Mouse (Mus musculus) 3T3-L1 (cell line): ENCODE measurements around the gene Strn.
A peak's percentile ranks its signal among the peaks of the same experiment; 100 is the strongest.

Experiments
- DNase-seq: peaks from one replicate; pipeline ENCODE4 v3.0.0-alpha.2; 2015; ENCODE audit warnings: low read depth, low spot score

The Strn gene

GRCm38 (mm10) chr17:78618164-78618693 lies 118.8 kb downstream of the Strn start:
- no peak for DNase-seq

DNA sequence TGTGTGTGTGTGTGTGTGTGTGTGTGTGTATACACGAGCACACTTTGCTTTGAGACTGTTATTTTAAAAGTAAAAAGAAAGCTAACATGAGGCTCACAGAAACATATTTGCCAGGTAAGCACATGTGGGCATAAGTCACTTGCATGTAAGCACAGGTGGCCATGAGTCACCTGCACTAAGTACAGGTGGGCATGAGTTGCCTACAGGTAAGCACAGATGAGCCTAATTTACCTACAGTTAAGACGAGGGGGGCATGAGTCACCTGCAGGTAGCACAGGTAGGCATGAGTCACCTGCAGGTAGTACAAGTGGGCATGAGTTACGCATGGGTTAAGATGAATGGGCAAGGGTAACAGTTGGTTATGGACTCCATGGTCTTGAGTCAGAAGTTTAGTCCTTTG lies 121.9 kb downstream of the Strn start:
- no peak for DNase-seq

- no peak for DNase-seq
These were observed 122.5 kb downstream of the Strn start for GRCm38 (mm10) chr17:78614481-78614880.

DNA sequence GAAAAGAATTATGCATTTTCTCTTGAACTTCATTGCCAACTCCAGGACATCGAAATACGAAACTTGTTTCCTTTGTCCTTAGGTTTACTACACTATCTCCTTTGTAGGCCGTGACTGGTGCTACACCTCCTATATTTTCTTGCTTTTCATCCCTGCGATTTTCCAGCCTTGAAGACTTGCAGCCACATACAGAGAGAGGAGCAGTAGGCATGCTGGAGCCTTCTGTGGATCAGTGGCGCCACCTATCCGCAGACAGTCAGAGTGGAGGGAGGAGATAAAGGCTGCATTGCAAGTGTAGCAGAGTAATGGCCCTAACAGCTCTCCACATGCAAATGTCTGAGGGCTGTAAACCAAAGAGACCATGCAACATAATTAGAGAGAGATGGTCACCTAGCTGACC lies 125.9 kb downstream of the Strn start:
- DNase-seq, result peak; percentile 37

DNA sequence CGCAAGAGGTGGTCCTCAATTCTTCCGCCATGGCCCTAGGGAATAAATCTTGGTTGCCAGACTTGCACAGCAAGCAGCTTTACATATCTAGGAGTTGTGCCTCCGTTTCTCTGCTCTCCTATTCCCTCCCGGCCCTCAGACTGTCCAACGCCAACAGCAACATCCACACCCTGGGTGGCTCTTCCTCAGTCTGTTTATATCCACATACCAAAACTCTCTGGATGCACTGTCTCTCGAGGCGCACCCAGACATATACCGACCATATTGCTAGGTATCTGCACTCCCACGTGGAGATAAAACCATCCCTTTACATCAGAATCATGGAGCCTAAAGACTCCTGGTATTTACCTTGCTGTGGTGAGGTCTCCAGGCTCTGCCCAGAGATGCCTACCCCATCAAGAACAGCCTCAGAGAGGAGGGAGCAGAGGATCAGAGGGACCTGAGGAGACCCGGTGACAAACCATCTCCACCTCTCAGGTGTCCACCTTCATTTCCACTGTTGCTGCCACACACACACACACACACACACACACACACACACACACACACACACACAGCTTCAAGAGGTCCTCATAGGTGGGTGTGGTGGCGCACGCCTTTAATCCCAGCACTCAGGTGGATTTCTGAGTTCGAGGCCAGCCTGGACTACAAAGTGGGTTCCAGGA lies 127.7 kb downstream of the Strn start:
- no peak for DNase-seq

DNA sequence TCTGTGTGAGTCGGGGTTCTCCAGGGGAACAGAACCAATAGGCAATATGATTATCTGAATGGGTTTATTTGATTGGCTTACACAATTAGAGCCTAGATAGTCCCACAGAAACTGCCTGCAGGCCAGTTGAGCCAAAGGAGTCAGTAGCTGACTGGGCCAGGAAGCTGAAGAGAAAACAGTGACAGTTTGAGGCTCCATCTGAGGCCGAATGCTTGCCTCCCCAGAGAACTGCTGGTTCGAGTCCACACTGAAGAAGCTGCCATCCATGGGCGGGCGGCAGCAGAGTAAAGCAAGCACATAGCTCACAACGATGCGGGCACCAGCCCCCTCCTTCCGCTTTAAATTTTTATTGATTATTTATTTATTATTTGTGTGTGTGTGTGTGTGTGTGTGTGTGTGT lies 128.3 kb downstream of the Strn start:
- DNase-seq, result no peak

DNA sequence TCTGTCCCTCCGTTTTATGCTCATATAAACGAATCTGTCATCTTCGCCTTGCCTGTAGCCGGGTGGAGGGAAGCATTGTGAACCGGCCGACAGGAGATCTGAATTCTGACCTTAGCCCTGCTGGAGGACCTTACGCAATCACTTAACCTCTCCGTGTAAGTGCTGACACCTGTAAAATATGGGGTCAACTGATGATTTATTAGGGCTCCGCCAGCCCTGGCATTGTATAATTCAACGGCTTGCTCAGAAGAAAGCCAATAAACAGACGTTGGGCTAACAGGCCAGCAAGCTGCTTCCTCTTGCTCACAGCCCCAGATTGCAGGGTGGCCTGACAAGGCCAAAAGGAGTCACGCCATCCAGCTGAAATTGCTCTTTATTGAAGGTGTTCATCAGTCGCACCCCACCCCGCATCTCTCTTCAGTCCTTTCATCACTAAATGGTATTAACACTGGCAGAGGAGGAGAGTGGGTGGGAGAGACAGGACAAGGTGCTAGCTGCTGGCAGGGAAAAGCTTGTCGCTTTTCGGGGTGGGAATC lies 128.8 kb downstream of the Strn start:
- DNase-seq, result no peak

DNA sequence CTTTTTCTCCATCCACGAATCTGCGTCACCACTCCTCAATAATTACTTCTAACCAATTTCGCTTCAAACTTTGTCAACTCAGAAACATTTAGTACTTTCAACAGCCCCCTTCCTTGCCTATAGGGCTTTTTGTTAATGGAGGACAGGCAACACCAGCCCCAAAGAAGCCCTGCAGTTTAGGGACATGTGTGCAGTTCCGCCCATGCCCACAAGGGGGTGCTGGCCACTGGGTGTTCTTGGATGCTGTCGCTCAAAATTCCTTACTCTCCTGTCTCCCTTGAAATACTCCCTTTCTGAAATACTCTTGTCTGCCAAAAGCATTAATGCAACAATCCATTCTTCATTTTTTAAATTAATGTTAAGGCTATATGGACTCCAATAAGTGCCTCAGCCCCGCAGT lies 132.6 kb downstream of the Strn start:
- peak; percentile 83 for DNase-seq

DNA sequence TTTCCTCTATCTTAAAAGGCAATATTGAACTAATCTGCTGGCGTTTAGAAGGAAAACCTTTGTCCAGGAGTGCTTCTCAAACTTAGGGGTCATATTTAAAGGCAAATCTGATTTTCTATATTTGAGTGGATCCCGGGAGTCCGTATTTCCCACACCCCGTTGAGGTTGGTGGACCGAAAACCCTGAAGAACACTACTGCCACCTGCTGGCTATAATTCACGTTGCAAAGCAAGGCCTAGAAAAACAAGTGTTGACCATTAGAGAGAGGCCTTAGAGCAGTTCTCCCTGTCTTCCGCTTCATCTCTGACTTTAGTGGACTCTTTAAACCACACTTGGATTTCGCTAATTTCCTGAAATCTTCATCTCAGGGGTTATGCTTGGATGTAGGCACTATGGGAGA lies 133.1 kb downstream of the Strn start:
- DNase-seq, result peak; percentile 93

DNA sequence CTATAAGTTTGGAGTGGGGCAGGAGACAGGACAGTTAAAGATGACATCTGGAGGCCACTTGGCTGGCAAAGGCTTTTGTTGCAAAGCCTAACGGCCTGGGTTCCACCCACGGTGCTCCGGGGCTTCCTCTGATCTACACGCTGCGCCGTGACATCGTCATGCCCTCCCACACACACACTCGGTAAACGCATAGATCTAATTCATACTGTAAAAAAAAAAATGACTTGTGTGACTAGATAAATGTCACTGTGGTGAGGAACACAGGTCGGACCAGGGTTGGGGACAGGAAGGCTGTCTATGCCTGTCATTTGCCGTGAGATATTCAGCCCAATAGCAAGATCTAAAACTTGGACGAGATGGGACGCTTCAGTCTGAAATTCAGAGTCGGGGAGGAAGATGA lies 134.7 kb downstream of the Strn start:
- DNase-seq, result no peak

DNA sequence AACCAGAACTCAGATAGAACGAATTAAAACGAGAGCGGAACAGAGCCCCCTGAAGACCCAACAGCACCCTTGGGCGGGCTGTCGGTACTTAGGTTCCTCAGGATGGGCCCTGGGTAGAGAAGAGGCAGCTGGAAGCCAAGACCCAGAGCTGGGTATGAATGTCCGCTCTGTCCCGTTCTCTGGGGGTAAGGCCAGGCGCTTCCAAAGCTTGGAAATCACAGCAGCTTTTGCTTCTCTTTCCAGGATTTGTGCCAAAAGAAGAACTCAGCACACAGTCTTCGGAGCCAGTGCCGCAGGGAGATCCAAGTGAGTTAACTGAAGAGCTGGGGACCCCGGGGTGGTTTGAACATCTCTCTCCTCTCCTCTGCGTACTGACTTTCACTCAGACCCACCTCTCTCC lies 135.4 kb downstream of the Strn start:
- no peak for DNase-seq

GRCm38 (mm10) chr17:78601042-78601441 lies 136.0 kb downstream of the Strn start:
- no peak for DNase-seq
